Mouse (Mus musculus) monocyte, adult 5-6 weeks (primary cell): ENCODE results near the gene Dnaja1. TPM values are rescaled to one million over a fixed set of nuclear protein-coding genes. Genes with fewer than 3 reads are reported as not detected.

Experiments
- ATAC-seq: fragments of 153-309, 156-312 bp; replicated peaks from 2 replicates; pipeline ENCODE4 v1.8.0; 2017; ENCODE audit warnings: mild to moderate bottlenecking; ENCODE audit not compliant: low TSS enrichment, insufficient number of reproducible peaks, severe bottlenecking, poor library complexity, low FRiP score
- total RNA-seq: library from RNA; stranded (forward); fragments of 200-1000, 200-491, 200-594 nt; gene quantifications from 3 replicates; pipeline ENCODE4 v1.2.3, GENCODE M21; 2017

The Dnaja1 gene
- total RNA-seq: 358 to 846 TPM (median 373 TPM) in 3 replicates

GRCm38 (mm10) chr4:40722011-40722666, at the start of gene Dnaja1:
Dnaja1 (plus strand) TSS chr4:40722150.
- peak; percentile 70 for ATAC-seq

- ATAC-seq: no peak
Measured at GRCm38 (mm10) chr4:40673526-40673925, 48.4 kb upstream of the Dnaja1 start.

- no peak for ATAC-seq
Measured at GRCm38 (mm10) chr4:40676338-40676737, 45.6 kb upstream of the Dnaja1 start.

GRCm38 (mm10) chr4:40677132-40677531, 44.8 kb upstream of the Dnaja1 start:
- no peak for ATAC-seq

- ATAC-seq: peak; percentile 75
Measured at GRCm38 (mm10) chr4:40680250-40680860, 41.6 kb upstream of the Dnaja1 start.

- no peak for ATAC-seq
Measured at GRCm38 (mm10) chr4:40681908-40682307, 40.0 kb upstream of the Dnaja1 start.

GRCm38 (mm10) chr4:40682359-40682758, 39.6 kb upstream of the Dnaja1 start:
- ATAC-seq: no peak

GRCm38 (mm10) chr4:40683306-40683705, 38.6 kb upstream of the Dnaja1 start:
- ATAC-seq: no peak

GRCm38 (mm10) chr4:40691100-40691499, 30.9 kb upstream of the Dnaja1 start:
- no peak for ATAC-seq

GRCm38 (mm10) chr4:40697059-40697458, 24.9 kb upstream of the Dnaja1 start:
- ATAC-seq: no peak

GRCm38 (mm10) chr4:40700216-40700615, 21.7 kb upstream of the Dnaja1 start:
- ATAC-seq: no peak

- no peak for ATAC-seq
Measured at GRCm38 (mm10) chr4:40701796-40702195, 20.2 kb upstream of the Dnaja1 start.

- ATAC-seq: peak; percentile 95
Measured at GRCm38 (mm10) chr4:40702797-40703709, 18.9 kb upstream of the Dnaja1 start, which contains the start of gene Aptx. Aptx (minus strand) TSS chr4:40703194.

GRCm38 (mm10) chr4:40703710-40704275, 18.2 kb upstream of the Dnaja1 start:
- no peak for ATAC-seq

GRCm38 (mm10) chr4:40717141-40717540, 4.8 kb upstream of the Dnaja1 start:
- no peak for ATAC-seq

- ATAC-seq: peak; percentile 54
Measured at GRCm38 (mm10) chr4:40720910-40721309, 1.0 kb upstream of the Dnaja1 start.

- ATAC-seq: peak; percentile 76
Measured at GRCm38 (mm10) chr4:40722687-40723460, 924 bp downstream of the Dnaja1 start.

- ATAC-seq: no peak
Measured at GRCm38 (mm10) chr4:40725141-40725540, 3.2 kb downstream of the Dnaja1 start.
